27 mouse cellular contexts compared by ENCODE assay signal in the genomic region with DNA sequence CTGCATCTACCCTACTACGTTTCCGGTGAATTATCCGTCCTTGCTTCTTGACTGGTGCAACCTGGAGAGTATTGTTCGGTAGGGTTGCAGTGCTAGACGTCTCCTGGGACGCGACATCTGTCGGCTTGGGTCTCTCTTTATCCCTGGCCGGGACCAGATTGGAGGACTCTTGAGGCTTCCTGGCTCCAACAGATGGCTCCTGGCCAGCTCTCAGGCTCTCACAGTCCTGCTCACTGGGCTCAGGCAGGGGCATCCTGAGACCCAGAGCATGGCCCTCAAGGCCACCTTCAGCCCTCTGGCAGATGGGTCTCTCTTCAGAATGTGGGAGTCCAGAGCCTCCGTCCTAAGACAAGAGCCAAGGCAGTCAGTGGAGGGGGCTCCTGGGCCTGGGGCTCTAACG. TPM values are rescaled to one million over a fixed set of nuclear protein-coding genes. Genes with fewer than 3 reads are reported as not detected.
DNase-seq lines count a peak whose midpoint lies in the region; ATAC-seq lines count a peak whose summit lies in the region.
"Had no signal": no experiment of that assay in that cellular context is flagged by ENCODE, and none has a peak within 500 bp of the region (broad histone marks: within the 10 kb centered on the region; RNA-seq: fewer than 3 reads in every experiment).

No protein-coding gene starts in this region.

- H3K36me3 ChIP-seq in forebrain, embryonic 14.5 days (ENCODE audit: control insufficient read depth, insufficient read depth, low read length) = peaks cover 44% of the 10 kb centered on the region
- H3K36me3 ChIP-seq in forebrain, embryonic 11.5 days (ENCODE audit: control insufficient read depth, insufficient read depth, low read length) = peaks cover 21% of the 10 kb centered on the region

- H3K4me2 ChIP-seq in forebrain, embryonic 14.5 days (ENCODE audit: low read length) = no peak overlapping the region
- no peak overlapping the region for H3K4me2 ChIP-seq in forebrain, embryonic 11.5 days (ENCODE audit: low read depth, low read length, severe bottlenecking)
- H3K4me2 ChIP-seq: hindbrain, embryonic 12.5 days; limb, embryonic 13.5 days; liver, embryonic 11.5 days; lung, embryonic 15.5 days; midbrain, embryonic 13.5 days had no signal

- H3K4me1 ChIP-seq in forebrain, embryonic 14.5 days (ENCODE audit: control insufficient read depth, insufficient read depth, low read length) = no peaks in the 10 kb centered on the region
- H3K4me1 ChIP-seq in forebrain, embryonic 11.5 days (replicated peaks; ENCODE audit: control insufficient read depth, insufficient read depth, low read length) = no peaks in the 10 kb centered on the region
- H3K4me1 ChIP-seq: hindbrain, embryonic 12.5 days; limb, embryonic 13.5 days; lung, embryonic 15.5 days; midbrain, embryonic 13.5 days had no signal

- peak; percentile 36; the same call in 1 of the 2 replicates for ATAC-seq in cerebellum, adult (ENCODE audit: insufficient number of reproducible peaks, low FRiP score, low TSS enrichment)
- peak; percentile 11; the same call in 1 of the 2 replicates for ATAC-seq in forebrain, embryonic 14.5 days
- no peak for ATAC-seq in forebrain, embryonic 11.5 days (replicated peaks; ENCODE audit: low FRiP score)
- ATAC-seq: midbrain, embryonic 13.5 days had no signal

- no peak overlapping the region for H3K4me3 ChIP-seq in forebrain, embryonic 14.5 days (ENCODE audit: low read depth, low read length)
- no peak overlapping the region for H3K4me3 ChIP-seq in forebrain, embryonic 11.5 days (ENCODE audit: low read depth, low read length)
- H3K4me3 ChIP-seq: hindbrain, embryonic 12.5 days; limb, embryonic 13.5 days; lung, embryonic 15.5 days; midbrain, embryonic 13.5 days had no signal

- H3K9me3 ChIP-seq in forebrain, embryonic 14.5 days (replicated peaks; ENCODE audit: control insufficient read depth, low read length) = no peaks in the 10 kb centered on the region
- no peaks in the 10 kb centered on the region for H3K9me3 ChIP-seq in forebrain, embryonic 11.5 days (ENCODE audit: control insufficient read depth, low read length)
- H3K9me3 ChIP-seq: hindbrain, embryonic 12.5 days; limb, embryonic 13.5 days; lung, embryonic 15.5 days; midbrain, embryonic 13.5 days had no signal

- DNase-seq in cerebellum, adult 9-10 months = no peak
- DNase-seq in forebrain, embryonic 14.5 days (ENCODE audit: low spot score) = no peak
- DNase-seq in forebrain, embryonic 11.5 days (ENCODE audit: low spot score) = no peak
- DNase-seq in left cerebral cortex, postnatal 4 days = peak; percentile 57
- no peak for DNase-seq in left cerebral cortex, postnatal 14 days (ENCODE audit: low spot score in 2 of 2)
- DNase-seq in cerebellum, postnatal 10 days = peak; percentile 75 to 80
- no peak for DNase-seq in MN1 (ENCODE audit: low spot score)
- DNase-seq: adrenal gland, adult 8-10 months; gastrocnemius, postnatal 14 days; heart, postnatal 14 days; kidney, adult 9 months; kidney, postnatal 10 days; right cerebral cortex, postnatal 25 days; thymus, adult 18-20 months; thymus, postnatal 25 days had no signal

- H3K27me3 ChIP-seq in forebrain, embryonic 14.5 days (replicated peaks; ENCODE audit: control insufficient read depth, insufficient read depth, low read length) = no peaks in the 10 kb centered on the region
- no peaks in the 10 kb centered on the region for H3K27me3 ChIP-seq in forebrain, embryonic 11.5 days (ENCODE audit: control insufficient read depth, insufficient read depth, low read length)
- H3K27me3 ChIP-seq: CH12.LX; hindbrain, embryonic 12.5 days; limb, embryonic 13.5 days; lung, embryonic 15.5 days; midbrain, embryonic 13.5 days had no signal

- 86% methylated on average over 11 of the region's 11 CpGs for WGBS in forebrain, embryonic 14.5 days
- 88% methylated on average over 11 of the region's 11 CpGs for WGBS in forebrain, embryonic 11.5 days

- intact Hi-C loops in left cerebral cortex, postnatal 4 days (cut with DNase I) = no loop called here
- intact Hi-C loops in left cerebral cortex, postnatal 14 days (cut with DNase I) = loop anchor here (5.0 kb wide), 1 partner anchor 54 kb away; no protein-coding TSS in a partner anchor

- H3K27ac ChIP-seq in forebrain, embryonic 14.5 days (ENCODE audit: low read depth, low read length) = no peak overlapping the region
- H3K27ac ChIP-seq in forebrain, embryonic 11.5 days (ENCODE audit: low read depth, low read length) = no peak overlapping the region
- H3K27ac ChIP-seq: hindbrain, embryonic 12.5 days; limb, embryonic 13.5 days; lung, embryonic 15.5 days; midbrain, embryonic 13.5 days had no signal

- peak overlapping the region; percentile 17; the same call in 1 of the 2 replicates for H3K9ac ChIP-seq in forebrain, embryonic 14.5 days (ENCODE audit: low read length)
- no peak overlapping the region for H3K9ac ChIP-seq in forebrain, embryonic 11.5 days (ENCODE audit: low read length)
- H3K9ac ChIP-seq: hindbrain, embryonic 12.5 days; lung, embryonic 15.5 days; midbrain, embryonic 13.5 days had no signal

RNA-seq across cellular contexts. Expression of gene Flywch1, which starts 8.4 kb away (rescaled TPM):
- polyA plus RNA-seq in forebrain, embryonic 14.5 days (2014; fragmentation: Nextera tagmentation; extraction: Ambion mirVana) = 129 and 143 TPM in 2 replicates
- 167 and 174 TPM in 2 replicates for polyA plus RNA-seq in forebrain, embryonic 11.5 days (2014; fragmentation: Nextera tagmentation; extraction: Ambion mirVana)
- 10 to 100 TPM; 87.6 to 92.3 TPM for total RNA-seq in left cerebral cortex, postnatal 4 days (2021)
- total RNA-seq in left cerebral cortex, postnatal 14 days (2021) = 100 to 1,000 TPM; 173 to 185 TPM

RNA-seq across cellular contexts. Expression of gene Kremen2, which starts 17.3 kb away (rescaled TPM):
- polyA plus RNA-seq in forebrain, embryonic 14.5 days (2014; fragmentation: Nextera tagmentation; extraction: Ambion mirVana) = 0.23 and 0.25 TPM in 2 replicates
- 2.2 and 2.6 TPM in 2 replicates for polyA plus RNA-seq in forebrain, embryonic 11.5 days (2014; fragmentation: Nextera tagmentation; extraction: Ambion mirVana)
- under 1 TPM; 0.46 to 0.87 TPM for total RNA-seq in left cerebral cortex, postnatal 4 days (2021)
- under 1 TPM; 0.40 to 0.48 TPM for total RNA-seq in left cerebral cortex, postnatal 14 days (2021)
- total RNA-seq: gastrocnemius, postnatal 14 days; granulocyte monocyte progenitor cell, adult 5-6 weeks; heart, postnatal 14 days; megakaryocyte, adult 5-6 weeks had no signal
- polyA plus RNA-seq: heart, embryonic 14.5 days; liver, embryonic 16.5 days had no signal

RNA-seq across cellular contexts. Expression of gene Paqr4, which starts 22.3 kb away (rescaled TPM):
- polyA plus RNA-seq in forebrain, embryonic 14.5 days (2014; fragmentation: Nextera tagmentation; extraction: Ambion mirVana) = 31.9 and 38.3 TPM in 2 replicates
- 26.5 and 28.8 TPM in 2 replicates for polyA plus RNA-seq in forebrain, embryonic 11.5 days (2014; fragmentation: Nextera tagmentation; extraction: Ambion mirVana)
- total RNA-seq in left cerebral cortex, postnatal 4 days (2021) = 10 to 100 TPM; 46.4 to 50.7 TPM
- total RNA-seq in left cerebral cortex, postnatal 14 days (2021) = 10 to 100 TPM; 54.2 to 56.8 TPM

RNA-seq across cellular contexts. Expression of gene Flywch2, which starts 22.9 kb away (rescaled TPM):
- polyA plus RNA-seq in forebrain, embryonic 14.5 days (2014; fragmentation: Nextera tagmentation; extraction: Ambion mirVana) = 36.9 and 44.2 TPM in 2 replicates
- polyA plus RNA-seq in forebrain, embryonic 11.5 days (2014; fragmentation: Nextera tagmentation; extraction: Ambion mirVana) = 22.0 and 28.7 TPM in 2 replicates
- 10 to 100 TPM; 19.4 to 20.2 TPM for total RNA-seq in left cerebral cortex, postnatal 4 days (2021)
- total RNA-seq in left cerebral cortex, postnatal 14 days (2021) = 10 to 100 TPM; 25.7 to 30.1 TPM
- total RNA-seq: CH12.LX; neutrophil, adult 5-6 weeks had no signal

RNA-seq across cellular contexts. Expression of gene Srrm2, which starts 27.4 kb away (rescaled TPM):
- polyA plus RNA-seq in forebrain, embryonic 14.5 days (2014; fragmentation: Nextera tagmentation; extraction: Ambion mirVana) = 226 and 339 TPM in 2 replicates
- 541 and 559 TPM in 2 replicates for polyA plus RNA-seq in forebrain, embryonic 11.5 days (2014; fragmentation: Nextera tagmentation; extraction: Ambion mirVana)
- 100 to 1,000 TPM; 518 to 552 TPM for total RNA-seq in left cerebral cortex, postnatal 4 days (2021)
- 100 to 1,000 TPM; 573 to 599 TPM for total RNA-seq in left cerebral cortex, postnatal 14 days (2021)

Comparison
In these comparisons a context has a peak if more than half of its experiments do, and no peak if none do; other contexts are left out.
1. DNase-seq: peak in left cerebral cortex, postnatal 4 days (single experiment) and cerebellum, postnatal 10 days (2 of 2); none in cerebellum, adult 9-10 months (single experiment), forebrain, embryonic 14.5 days (single experiment), forebrain, embryonic 11.5 days (single experiment), left cerebral cortex, postnatal 14 days (0 of 2) and MN1 (single experiment).